Mouse (Mus musculus) cerebral cortex, adult 2 months (tissue): ENCODE results near the gene Serpinb6d.

Experiments
- WGBS: fragments of 180-500 bp; shearing (Covaris S2); methylation state at CpG from one replicate; pipeline ENCODE4 v1.1.7; 2018; 5-methylcytosine and 5-hydroxymethylcytosine counted together

Serpinb6d gene

DNA sequence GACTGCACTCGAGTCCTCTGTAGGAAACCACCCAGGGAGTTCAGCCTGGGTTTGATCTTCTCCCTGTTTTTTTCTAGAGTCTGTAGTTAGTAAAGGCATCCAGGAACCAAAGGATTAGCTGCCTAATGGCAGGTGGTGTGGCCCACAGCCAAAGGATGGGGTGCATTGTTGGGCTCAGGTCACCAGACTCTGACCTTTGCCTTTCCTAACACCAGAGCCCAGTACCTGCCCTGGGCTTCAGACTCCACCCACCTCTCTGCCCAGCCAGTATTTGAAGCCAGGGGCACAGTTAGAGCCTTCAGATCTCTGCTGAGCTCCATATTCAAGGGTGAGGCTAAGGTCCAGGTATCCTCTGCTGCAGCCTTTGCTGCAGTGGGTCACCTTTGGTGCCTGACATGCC is at the start of gene Serpinb6d:
TSS of gene Serpinb6d (plus strand) at position 301 of the 400 bp plus-strand sequence.
- WGBS: 49% methylated on average over 1 of the region's 1 CpGs

DNA sequence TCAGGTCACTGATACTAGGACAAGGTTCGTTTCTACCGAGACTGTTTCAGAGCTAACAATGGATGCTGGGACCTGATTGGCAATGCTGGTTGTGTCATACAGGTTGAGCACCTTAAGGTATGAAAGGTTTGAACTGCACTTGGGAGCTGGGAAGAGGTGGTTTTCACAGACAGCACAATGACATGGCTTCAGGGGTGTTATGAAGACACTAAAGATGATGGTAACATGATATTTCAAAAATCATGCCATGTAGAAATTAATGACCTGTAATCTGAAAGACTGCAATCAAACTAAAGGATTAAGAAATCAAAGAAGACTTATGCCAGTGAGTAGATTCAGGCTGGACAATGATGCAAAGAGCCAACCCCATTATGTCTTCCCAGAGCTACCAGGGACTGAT is 38.3 kb upstream of the Serpinb6d start:
- 94% methylated on average over 2 of the region's 2 CpGs for WGBS

DNA sequence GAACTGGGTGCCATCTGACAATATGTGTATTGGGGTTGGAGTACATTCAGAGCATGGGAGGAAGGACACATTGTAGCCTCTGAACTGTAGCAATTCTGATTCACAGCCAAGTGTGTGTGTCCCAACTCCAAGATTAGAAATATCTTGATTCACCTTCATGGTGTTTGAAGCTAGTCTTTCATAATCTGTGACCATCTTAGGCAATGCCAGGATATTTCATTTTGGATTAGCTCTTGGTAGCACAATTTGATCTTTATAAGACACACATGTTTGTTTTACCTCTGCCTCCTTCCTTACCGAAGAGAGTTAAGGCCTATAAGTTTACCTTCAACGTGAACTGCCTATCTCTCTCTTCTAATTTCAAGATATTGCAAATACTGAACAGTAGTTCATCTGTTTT is 18.7 kb upstream of the Serpinb6d start:
- 62% methylated on average over 2 of the region's 2 CpGs for WGBS

DNA sequence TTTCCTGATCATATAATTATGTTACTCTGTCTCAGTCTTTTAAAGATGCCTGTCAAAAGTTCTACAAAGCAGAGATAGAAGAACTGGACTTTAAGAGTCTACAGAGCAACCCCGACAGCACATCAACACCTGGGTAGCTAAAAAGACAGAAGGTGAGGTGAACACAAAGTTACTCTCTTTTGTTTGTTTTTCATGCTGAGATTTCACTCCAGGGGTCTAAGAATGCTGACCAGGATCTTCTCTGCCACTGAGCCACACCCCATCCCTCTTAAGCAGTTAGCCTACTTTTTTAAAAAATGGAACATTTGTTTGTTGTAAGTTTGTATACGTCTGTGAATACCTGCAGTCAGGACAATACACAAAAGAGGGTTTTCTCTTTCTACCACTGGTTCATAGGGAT is 59.1 kb downstream of the Serpinb6d start:
- WGBS: 82% methylated on average over 2 of the region's 2 CpGs
